Mouse (Mus musculus): ENCODE results near the gene Ankrd33b. TPM values are rescaled to one million over a fixed set of nuclear protein-coding genes. Genes with fewer than 3 reads are reported as not detected.

Ankrd33b gene
- total and polyA plus RNA-seq, 3 experiments, result 1.1 to 1.9 (median 1.9) TPM

DNA sequence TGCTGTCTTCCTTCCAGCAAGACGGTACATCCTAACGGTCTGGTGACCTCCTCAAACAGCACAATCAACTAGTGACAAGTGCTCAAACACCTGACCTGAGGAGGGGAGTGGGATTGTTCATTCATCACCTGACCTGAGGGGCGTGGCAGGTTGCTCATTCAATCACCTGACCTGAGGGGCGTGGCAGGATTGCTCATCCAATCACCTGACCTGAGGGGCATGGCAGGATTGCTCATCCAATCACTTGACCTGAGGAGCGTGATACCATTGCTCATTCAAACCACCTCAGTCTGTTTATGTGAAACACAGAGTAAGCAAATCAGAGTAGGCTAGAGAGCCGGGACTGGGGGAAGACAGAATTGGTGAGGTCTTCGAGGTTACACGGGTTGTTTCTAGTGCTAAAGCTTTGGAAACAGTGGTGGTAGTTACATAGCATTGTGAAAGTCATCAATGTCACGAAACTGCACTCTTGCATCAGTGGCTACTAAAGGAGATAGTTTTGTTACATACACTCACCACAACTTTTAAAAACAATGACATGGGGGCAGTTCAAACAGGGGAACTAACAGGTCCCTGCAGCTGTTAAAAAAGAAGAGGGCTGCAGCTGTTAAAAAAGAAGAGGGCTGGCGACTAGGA lies 28.8 kb downstream of the Ankrd33b start:
- no peak for DNase-seq

DNA sequence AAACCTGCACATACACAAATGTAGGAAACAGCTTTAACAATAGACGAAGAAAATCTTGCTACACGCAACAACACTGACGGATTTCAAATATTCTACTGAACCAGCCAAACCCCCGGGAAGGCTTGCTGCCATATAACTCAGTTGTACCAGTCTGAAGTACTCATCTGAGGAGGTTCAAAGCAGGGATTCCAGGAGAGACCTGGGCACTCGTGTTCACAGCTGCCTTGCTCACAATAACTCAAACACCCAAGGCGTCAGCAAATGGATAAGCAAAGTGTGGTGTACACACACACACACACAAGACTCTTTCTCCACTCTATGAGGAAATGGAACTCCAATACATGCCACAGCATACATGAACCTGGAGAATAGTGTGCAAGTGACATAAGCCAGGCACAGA lies 29.5 kb downstream of the Ankrd33b start:
- DNase-seq, result no peak

DNA sequence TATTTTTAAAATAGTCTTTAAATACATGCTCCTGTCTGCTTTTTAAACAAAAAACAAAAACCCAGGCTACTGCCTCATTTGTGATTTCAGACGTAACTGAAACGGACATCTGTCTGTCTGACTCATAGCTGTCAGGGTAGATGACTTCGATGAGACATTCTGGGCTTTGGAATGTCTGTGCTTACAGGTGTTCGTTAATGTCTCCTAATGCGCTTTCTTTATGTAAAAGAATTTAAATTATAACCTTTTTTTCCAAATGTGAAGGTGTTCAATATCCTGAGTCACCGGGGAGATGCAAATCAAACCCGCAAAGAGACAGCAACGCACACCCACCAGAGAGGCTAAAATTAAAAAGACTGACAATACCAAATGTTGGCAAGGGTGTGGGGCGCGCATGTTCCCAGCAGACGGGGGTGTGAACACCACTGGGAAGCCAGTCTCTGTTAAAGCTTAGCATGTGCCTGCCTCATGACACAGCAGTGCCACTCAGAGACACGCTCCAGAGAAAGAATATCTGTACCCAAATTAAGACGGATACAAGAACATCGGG lies 30.3 kb downstream of the Ankrd33b start:
- DNase-seq, result no peak

DNA sequence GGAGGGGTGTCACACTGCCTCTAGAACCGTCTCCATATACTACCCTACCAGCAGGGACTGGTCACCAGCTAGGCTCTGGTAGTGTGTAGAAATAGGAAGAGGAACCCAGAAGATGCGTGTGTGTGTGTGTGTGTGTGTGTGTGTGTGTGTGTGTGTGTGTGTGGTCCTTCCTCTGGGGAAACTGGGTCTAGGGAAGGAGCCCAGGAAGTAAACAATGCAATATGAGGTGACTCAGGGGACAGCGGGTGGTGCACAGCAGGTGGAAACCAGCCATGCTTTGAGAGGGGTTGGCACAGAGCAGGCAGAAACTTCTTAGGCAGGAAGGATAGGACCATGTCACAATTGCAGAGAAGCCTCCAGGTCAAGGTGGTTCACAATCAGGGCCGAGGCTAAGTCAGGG lies 30.8 kb downstream of the Ankrd33b start:
- peak; percentile 15 for DNase-seq

DNA sequence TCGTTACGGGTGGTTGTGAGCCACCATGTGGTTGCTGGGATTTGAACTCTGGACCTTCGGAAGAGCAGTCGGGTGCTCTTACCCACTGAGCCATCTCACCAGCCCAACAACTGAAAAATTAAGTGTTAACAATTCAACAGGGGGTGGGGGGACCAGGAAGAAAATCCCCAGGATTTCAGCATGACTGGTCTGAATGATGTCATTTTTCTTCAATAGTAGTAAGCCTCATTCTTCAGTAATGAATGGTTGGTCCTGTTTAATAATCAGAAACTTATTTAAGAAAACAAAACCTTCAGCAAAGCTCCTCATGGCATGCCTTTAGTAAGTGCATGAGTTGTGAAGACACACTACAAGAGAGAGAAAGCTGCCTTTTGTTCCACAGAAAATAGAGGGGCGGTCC lies 32.7 kb downstream of the Ankrd33b start:
- DNase-seq, result no peak

DNA sequence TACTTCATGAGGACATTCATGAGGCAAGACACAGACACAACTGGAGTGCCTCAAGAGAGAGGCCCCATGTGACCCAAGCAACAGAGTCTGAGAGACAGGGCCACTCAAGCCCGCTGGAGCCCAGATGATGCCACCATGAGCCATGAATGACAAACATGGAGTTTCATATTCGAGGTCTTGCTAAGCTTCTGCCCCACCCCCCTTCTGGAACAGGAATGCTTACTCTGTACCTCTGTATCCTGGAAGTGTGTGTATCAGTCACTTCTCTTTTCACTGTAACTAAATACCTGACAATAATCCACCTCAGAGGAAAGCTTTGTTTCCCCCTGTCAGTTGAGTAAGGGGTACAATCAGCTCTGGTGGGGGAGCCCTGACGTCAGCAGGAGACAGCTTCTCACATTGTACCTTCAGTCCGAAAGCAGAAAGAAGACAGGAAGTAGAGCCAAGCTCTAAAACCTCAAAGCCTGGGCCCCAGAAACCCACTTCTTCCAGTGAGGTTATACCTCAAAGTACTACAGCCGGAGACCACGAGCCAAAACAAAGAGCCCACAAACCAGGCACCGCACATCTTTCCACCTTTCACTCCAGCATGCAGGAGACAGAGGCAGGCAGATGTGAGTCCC lies 34.9 kb downstream of the Ankrd33b start:
- no peak for DNase-seq

DNA sequence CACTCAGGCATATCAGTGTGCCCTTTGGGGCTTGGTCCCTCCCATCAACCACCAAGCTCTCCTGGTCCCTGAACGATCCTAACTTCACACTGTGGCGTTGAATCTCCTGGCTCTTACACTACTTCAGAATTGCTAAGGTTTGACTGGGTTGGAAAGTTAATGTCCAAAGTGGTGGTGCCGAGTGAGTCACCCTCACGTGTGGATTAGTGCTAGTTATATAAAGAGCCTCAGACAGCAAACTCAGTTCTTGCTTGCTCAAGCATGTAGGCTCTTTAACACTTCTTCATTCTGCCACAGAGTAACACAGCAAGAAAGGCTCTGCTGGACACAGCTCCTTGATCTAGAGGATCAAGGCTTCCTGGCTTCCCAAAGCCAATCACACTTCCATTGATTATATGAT lies 35.8 kb downstream of the Ankrd33b start:
- DNase-seq, result no peak

DNA sequence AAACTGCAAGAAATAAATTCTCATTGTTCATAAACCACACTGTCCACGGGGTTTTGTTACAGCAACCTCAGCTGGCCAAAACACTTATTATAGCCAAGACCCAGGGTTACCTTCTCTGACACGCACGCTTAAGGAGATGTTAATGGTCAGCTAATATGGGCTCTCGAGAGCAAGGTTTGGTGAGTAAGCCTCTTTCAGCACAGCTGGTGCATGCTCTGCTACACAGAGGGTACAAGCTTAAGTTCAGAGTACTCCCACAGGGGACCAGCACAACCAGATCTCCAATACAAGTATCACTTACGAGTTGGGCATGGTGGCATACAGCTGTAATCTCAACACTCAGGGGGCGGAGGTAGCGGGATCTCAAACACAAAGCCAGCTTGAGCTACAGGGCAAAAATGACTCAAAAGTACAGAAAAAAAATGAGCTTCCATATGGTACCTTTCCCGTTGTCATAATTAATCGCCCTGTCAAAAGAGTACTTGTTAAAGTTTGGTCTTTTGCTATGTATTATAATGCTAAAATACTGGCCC lies 39.4 kb downstream of the Ankrd33b start:
- DNase-seq, result no peak

DNA sequence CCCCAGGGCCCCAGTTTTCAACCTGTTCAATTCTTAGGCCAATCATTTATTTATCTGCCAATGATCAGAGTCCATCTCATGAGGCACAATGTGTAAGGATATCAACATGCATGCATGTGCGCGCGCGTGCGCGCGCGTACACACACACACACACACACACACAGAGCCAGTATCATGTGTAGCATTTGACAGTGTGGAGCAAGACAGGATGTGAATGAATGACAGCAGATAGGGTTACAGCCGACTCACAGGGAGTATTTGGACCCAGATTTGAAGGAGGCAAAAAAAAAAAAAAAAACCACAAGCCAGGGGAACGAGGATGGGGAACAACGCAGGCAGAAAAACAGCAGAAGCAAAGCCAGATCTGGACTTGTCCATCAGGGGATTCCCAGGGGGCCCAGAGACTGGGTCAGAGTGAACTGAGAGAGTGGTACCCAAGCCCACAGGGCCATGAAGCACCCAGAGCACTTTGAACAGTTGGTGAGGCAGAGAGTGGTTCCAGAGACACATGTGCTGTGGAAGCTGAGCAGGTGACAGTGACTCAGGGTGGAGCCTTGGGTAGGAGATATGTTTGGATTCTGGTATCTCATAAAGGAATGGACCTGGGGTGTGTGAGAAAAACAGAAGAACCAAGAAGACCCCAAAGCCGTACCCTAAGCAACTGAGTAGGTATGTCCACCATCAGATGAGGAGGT lies 41.7 kb downstream of the Ankrd33b start:
- no peak for DNase-seq

DNA sequence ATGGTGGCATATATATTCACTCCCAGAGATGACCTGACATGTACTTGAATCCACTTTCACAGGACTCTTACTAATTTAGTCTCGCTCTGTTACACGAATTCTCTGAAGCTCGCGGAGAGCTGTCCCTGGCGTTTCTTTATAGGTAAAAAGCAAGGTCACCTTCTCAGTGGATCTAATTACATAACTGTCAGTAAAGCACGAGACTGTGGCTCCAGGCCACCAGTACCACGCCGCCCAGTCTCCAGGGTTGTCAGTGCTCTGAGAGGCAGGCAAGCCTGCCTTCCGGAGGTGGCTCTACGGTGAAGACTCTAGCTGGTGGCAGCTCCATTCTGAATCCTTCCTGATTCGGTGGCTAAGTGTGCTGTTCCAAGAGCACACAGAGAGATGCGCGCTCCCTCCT lies 43.0 kb downstream of the Ankrd33b start:
- no peak for DNase-seq

DNA sequence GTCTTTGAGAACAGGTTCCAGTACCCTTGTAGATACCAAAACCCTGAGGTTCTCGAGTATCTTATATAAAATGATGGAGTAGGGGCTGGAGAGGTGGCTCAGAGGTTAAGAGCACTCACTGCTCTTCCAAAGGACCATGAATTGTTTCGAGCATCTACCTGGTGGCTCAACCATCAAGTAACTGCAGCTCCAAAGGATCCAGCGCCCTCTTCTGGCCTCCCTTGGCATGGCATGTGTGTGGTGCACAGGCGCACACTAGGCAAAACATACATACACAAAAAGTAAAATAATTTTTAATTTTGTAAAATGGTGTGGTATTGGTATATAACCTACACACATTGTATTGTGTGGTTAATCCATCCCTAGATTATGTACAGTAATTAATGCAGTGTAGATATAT lies 43.8 kb downstream of the Ankrd33b start:
- no peak for DNase-seq

DNA sequence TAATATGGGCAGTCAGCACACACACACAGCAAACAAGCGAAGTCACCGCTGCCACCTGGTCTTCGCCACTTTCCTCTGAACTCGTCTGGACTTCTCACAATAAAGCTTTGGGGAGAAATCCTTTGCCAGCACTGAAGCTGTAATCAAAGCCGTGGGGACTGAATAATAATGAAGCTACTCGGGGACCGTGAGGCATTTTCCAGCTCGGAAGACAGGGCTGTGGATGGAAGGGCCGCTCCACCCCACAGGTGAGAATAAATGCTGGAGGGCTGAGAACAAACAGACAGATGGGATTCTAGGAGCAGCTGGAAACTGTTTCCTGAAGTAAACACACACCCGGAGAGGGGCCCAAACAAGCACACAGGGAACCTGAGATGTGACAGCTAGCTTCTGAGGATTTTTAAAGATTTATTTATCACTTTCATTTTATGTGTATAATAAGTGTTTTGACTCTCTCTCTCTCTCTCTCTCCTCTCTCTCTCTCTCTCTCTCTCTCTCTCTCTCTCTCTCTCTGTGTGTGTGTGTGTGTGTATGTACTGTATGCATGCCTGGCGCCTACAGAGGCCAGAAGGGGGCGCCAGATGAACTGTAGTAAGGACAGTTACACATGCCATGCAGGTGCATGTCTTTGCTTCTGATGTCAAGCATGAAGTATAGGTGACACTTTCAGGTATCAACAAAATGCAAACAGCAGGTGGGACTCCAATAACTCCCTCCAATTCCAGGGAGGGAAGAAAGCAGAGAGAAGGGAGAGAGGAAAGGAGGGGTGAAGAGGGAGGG lies 46.7 kb downstream of the Ankrd33b start:
- no peak for DNase-seq

DNA sequence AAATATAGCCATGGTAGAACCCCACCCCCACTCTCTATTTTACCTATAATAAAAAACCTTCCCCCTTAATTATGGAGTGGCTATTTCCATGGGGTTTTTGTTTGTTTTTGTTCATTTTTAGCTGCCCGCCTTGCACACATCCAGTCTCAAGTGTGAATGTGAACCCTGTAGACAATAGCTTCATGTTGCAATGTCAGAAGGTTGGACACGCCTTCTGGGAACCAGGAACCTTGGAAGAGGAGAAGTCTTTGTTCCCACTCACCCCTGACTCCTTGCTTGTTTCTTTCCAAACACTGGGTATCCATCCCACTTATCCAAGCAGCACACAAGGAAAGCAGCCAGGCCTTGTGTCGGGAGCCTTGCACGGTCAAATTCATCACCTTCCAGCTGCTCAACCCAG lies 48.5 kb downstream of the Ankrd33b start:
- DNase-seq, result no peak

DNA sequence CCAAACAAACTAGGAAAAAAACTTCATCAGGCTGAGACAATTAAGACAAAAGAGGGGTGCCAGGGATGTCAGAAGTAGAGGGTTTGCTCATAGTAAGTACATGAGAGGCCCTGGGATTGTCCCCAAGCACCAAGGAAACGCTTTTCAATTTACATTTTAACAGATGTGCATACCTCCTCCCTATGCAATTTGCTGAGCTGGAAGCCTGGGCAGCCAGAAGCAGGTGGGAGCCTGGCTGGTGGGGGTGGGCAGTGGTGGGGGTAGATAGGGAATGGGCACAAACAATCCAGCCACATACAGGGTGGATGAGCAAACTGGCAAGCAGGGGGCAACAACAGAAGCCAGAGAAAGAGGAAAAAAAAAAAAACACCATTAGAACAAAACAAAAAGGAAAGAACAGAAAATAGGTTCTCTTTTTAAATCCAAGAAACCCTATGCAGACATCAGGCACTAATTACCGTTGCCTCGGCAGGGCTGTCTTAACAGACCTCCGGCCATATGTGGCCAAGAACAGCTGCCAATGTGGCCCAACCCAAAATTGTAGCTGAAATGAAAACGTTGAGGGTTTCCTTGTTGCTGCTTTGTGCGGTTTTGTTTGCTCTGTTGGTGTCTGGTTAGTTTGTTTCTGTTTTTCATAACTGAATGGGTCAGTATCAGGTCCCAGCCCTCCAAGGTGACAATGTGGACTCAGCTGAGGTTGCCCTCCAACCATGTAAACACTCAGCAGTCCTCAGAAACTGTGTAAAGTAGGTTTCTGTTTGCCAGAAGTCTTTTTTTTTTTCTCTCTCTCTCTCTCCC lies 49.2 kb downstream of the Ankrd33b start:
- DNase-seq, result no peak

DNA sequence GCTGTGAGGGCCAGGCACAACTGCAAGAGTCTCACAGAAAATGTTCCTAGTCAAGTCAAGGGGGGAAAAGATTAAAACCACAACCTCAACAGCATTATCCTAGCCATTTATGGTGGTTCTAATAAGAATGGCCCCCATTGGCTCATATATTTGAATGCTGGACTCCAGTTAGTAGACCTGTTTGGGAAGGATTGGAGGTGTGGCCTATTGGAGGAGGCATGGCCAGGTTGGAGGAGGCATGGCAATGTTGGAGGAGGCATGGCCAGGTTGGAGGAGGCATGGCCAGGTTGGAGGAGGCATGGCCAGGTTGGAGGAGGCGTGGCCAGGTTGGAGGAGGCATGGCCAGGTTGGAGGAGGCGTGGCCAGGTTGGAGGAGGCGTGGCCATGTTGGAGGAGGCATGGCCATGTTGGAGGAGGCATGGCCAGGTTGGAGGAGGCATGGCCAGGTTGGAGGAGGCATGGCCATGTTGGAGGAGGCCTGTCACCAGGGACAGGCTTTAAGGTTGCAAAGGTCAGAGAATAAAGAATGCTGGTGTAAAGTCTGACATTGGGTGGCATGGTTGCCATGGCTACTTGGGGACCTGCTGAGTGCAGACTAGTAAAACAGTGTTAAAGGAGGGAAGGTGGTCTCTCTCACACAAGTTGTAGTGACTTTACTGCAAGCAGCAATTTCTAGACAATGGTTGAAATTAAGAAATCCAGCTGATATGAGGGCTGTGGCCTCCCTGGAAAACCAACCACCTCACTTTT lies 50.3 kb downstream of the Ankrd33b start:
- no peak for DNase-seq

DNA sequence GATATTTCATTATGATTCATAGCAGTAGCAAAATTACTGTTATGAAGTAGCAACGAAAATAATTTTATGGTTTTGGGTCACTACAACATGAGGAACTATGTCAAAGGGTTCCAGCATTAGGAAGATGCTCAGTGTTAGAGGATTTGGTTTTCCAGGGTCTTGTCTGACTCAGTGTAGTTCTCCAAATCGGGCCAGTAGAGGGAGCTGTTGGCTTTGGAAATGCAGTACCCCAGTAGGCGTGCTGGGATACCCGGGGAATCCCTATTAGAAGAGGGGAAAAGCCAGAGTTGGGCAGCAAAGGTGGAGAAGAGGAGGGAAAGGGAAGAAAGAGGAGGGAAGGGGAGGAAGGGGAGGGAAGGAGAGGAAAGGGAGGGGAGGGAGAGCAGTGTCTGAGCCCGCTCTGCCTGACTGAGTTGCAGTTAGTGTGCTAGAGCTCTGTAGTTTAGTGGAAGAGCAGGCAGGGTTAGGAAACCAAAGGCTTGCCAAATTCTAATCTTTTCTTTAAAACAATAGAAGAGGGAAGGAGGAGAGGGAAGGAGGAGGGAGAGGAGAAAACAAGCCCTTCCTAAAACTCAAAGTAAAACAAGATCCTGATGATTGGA lies 51.8 kb downstream of the Ankrd33b start:
- peak; percentile 80 for DNase-seq

DNA sequence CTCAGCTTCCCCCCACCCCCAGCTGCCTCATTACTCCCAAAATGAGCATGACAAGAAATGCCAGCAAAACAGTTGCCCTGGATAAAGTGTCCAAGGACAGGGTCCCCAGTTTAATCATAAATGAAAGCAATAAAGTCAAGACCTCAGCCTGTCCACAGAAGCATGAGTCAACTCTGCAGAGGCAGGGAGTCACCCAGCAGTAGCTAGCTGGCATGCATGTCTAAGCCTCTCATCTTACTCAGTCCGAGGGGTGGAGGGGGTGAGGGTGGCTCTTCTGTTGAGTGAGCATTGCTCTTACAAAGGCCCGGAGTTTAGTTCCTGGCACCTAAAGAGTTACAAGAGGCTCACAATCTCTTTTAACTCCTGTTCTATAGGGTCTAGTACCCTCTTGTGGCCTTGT lies 55.5 kb downstream of the Ankrd33b start:
- peak; percentile 24 for DNase-seq

DNA sequence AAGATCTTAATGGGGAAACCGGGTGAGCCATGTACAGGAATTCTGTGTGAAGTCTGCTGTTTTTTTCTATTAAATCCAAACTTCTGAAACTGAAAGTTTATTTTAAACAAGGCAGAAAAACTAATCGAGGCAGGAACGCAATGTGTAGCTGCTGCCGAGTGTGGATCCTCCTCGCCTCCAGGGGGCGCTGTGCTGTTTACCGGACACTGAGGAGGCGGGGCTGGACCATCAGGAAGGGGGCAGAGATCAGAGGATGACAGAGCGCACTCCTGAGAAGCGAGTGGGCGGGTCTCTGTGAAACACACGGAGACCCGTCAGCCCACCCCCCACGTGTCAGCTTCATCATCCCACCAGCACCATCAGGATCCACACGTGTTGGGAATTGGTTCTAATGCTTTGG lies 58.0 kb downstream of the Ankrd33b start:
- DNase-seq, result no peak

DNA sequence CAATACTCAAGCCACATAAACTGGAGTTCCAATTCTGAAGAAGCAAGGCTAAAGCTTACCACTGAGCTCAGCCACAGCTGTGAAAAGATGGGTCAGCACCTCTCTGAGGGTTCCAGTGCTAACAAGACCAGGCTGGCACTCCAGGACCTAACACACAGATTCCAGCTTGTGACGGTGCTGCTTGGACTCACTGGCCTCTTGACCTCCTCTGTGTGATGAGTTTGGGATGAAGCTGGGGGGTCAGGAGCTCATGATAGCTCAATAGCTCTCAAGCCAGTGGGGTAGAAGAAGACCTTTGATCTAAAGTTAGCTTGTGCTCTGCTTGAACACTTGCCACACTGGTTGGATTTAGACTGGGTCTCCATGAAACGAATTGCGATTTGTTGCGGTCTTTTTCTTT lies 60.8 kb downstream of the Ankrd33b start:
- DNase-seq, result no peak

DNA sequence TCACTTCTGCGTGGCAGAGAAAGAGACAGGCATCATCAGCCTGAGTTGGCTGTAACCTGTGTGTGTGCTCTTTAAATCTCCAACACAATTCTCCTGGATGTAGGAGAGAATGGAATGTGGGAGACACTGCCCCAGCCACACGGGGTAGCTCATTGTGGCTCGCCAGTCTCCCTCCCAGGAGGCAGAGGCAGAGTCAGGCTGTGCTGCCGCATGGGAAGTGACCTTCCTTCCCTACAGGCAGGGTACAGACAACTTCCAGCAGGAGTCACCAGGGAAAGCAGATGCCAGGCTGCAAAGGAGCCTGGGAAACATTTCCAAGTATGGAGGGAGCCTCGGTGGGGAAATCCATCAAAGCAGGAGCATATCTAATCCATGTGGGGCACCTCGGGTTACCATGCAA lies 62.3 kb downstream of the Ankrd33b start:
- no peak for DNase-seq
